Mouse (Mus musculus): Measurements from ENCODE around the gene B4galt2.

GRCm38 (mm10) chr4:117926545-117927482, 43.5 kb upstream of the B4galt2 start:
- TF ChIP-seq ZMIZ1 (IDR thresholded peaks at IDR 0.05; ENCODE audit: low read depth, low read length) = no peak
- no peak for TF ChIP-seq CTCF (IDR thresholded peaks at IDR 0.05 in 2 of 3, conservative IDR thresholded peaks at IDR 0.05 in 1 of 3; ENCODE audit: control insufficient read depth in 1 of 3, insufficient read depth in 1 of 3, low read depth in 2 of 3, low read length in 3 of 3, poor library complexity in 1 of 3, severe bottlenecking in 1 of 3)
- TF ChIP-seq E2F4 (IDR thresholded peaks at IDR 0.05; ENCODE audit: borderline replicate concordance, low read depth, low read length) = no peak
- no peak for TF ChIP-seq EP300 (IDR thresholded peaks at IDR 0.05; ENCODE audit: low read depth in 1 of 2, low read length in 2 of 2)
- no peak for TF ChIP-seq CHD1 (IDR thresholded peaks at IDR 0.05; ENCODE audit: low read depth, low read length)
- no peak for TF ChIP-seq ZC3H11A (IDR thresholded peaks at IDR 0.05; ENCODE audit: low read depth, low read length)
- no peak for TF ChIP-seq TAL1 (IDR thresholded peaks at IDR 0.05; ENCODE audit: low read length)
- no peak for TF ChIP-seq GATA1 (IDR thresholded peaks at IDR 0.05; ENCODE audit: low read depth, low read length)
- TF ChIP-seq ELF1 (IDR thresholded peaks at IDR 0.05; ENCODE audit: low read depth, low read length) = no peak
- TF ChIP-seq RCOR1 (IDR thresholded peaks at IDR 0.05; ENCODE audit: low read depth, low read length) = no peak
- no peak for TF ChIP-seq KAT2A (conservative IDR thresholded peaks at IDR 0.05; ENCODE audit: low read depth, low read length)
- TF ChIP-seq ZNF384 (IDR thresholded peaks at IDR 0.05; ENCODE audit: low read depth, low read length) = no peak
- TF ChIP-seq ZKSCAN1 (IDR thresholded peaks at IDR 0.05; ENCODE audit: low read depth, low read length) = no peak
